Mouse (Mus musculus): Measurements from ENCODE around the gene 1110008P14Rik.

DNA sequence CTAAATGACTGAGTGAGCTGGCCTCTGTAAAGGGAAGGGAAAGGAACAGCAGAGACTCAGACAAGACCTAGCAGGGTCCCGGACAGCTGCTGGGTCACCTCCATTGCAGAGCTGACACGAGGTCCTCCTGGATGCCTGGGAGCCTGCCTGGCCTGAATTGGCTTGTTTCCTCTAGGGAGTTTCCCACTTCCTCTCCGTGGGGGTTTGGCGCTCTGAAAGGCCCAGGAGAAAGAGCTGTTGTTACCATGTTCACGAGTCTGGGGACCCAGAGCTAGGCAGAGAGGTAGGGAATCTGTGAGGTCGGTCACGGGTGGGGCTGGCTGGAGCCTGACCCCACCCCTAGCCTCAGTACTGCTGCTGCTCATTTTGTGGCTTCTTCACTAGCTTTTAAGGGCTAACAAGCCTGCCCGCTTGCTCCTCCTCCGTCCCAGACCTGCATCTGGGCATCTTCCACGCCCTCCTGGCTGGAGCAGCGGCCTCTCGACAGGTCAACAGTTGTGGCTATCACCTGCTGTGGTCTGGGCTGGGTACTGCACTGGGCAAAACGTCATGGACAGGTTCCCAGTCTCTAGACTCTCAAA lies 31.2 kb downstream of the 1110008P14Rik start:
- TF ChIP-seq POLR2A (IDR thresholded peaks at IDR 0.05; ENCODE audit: borderline replicate concordance, control insufficient read depth, low read depth, low read length) (no peak), CTCF (IDR thresholded peaks at IDR 0.05; ENCODE audit: control insufficient read depth, insufficient read depth, low read length) (no peak)
